Mouse (Mus musculus) bone marrow macrophage, adult 2 months (primary cell): ENCODE measurements around the gene 9530003J23Rik.

ENCODE experiments used
- CTCF ChIP-seq: IDR thresholded peaks from 2 replicates; pipeline ENCODE4 v1.5.1; 2012; ENCODE audit warnings: low read depth, mild to moderate bottlenecking, low read length, moderate library complexity
- POLR2A ChIP-seq: IDR thresholded peaks from 2 replicates; pipeline ENCODE4 v1.6.1; 2012; ENCODE audit warnings: mild to moderate bottlenecking, low read depth, low read length, borderline replicate concordance

GRCm38 (mm10) chr10:117217246-117217840 is 21.2 kb downstream of the 9530003J23Rik start:
- TF ChIP-seq POLR2A (no peak), CTCF (no peak)
